Mouse (Mus musculus) embryo, embryonic 11 days (tissue): ENCODE data around the gene Pde11a.

Experiments used
- DNase-seq: peaks from one replicate; pipeline ENCODE4 v3.0.0-alpha.2; 2015

Gene Pde11a

DNA sequence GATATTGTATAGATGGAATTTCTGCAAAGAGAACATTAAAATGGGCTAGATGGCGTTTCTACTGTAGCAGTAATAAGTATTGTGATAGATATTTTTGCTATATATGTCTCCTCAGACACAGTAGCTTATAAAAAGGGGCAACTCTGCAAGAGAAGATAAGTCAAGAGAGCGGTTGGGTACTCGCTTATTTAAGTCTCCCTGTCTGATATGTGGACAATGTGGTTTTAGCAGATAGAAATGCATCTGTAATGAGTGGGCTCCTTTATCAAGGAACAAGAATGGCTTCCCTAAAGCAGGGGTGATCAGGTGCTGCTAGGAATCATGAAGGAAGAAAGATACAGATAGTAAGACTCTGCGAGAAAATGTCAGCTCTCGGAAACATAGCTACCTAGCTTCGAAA, 18.2 kb downstream of the Pde11a start:
- DNase-seq, result no peak

DNA sequence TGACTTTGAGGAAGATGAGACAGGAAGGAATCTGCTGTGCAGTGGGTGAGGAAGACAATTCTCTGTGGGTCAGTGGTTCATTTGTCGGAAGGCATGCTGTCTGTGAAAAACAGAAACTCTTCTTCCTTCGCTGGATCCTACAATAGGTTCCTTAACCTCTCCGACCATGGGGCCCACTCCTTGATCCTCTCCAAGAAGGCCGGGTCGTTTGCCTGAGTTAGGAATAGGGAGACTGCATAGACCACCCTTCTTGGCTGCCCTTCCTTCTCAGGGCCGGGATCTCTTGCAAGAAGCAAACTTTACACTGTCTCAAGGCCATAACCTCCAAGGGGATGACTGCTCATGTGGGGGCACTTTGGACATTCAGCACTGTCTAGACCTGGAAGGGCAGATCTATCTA, 19.3 kb downstream of the Pde11a start:
- no peak for DNase-seq

DNA sequence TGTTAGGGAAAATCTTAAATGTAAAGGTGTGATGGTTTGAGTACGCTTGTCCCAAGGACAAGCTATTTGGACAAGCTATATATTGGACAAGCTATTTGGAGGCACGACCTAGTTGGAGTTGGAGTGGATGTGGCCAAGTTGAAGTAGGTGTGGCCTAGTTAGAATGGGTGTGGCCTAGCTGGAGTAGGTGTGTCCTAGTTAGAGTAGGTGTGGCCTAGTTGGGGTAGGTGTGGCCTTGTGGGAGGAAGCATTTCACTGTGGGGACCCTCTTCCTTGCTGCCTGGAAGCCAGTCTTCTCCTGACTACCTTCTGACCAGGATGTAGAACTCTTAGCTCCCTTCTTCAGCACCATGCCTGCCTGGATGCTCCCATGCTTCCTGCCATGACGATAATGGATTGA, 50.9 kb downstream of the Pde11a start:
- DNase-seq, result no peak

DNA sequence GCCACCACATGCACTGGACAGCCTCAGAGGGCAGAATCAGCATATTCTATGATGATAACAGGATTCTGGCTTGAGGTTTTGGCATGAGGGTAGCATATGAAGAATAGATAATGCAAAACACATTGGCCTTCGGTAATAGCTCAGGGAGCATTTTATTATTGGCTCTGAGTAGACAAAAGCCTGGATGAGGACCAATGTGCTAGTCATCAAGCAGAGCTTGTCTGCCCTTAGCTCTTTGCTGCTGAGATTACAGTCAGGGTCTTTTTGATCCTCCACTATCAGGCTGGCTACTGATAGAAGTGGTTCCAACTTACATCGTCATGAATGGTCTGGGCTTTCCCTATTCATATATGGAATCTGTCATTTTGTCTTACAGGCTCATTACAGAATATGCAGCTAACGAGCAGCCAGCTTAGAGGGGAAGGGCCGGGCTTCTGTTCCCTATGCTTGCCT, 52.3 kb downstream of the Pde11a start:
- no peak for DNase-seq

DNA sequence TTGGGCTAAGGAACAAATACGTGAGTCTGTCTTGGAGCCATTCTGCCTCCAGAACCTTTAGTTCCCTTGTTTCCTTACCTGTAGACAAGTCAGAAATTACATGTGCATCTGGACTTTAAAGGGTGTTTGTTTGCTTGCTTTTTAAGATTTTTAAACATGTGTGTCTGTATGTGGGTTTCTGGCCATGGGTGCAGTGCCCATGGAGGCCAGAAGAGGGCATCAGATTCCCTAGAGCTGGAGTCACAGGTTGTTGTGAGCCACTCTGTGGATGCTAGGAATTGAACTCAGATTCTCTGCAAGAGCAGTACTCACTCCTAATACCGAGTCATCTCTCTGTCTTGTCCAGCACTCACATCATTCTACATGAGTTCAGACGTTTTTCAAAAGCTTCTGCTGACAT, 53.4 kb downstream of the Pde11a start:
- no peak for DNase-seq

DNA sequence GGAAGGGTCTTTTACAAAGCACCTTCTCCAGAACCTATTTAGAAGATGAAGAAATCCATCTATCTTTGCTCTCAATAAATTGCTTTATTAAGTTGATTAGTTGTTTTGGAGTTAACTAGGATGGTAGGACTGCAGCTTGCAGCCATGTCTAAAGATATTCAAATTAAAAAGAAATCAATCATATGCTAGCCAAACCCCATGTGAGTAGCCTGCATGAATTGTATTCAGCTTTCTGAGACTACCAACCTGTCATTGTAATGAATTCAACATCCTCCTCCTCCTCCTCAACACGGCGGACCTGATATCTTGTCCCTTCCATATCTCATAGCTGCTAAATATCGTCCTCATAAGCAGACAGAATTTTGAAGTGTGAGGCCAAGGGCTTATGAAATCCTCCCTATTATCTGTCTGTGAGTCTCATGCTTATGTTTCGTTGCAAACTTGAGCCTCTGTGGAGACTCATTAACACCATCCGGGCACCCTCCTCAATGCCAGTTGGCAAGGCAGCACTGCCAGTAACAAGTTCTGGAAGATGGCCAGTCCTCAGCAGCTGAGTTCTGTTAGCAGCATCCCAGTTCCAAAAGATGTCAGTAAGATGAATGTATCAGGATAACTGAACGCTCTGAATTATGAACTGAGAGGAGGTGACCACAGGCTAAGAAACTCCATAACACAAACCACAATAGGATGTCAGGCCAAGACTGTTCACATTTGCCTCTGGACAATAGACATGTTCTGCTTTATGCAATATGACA, 55.0 kb downstream of the Pde11a start:
- DNase-seq, result no peak

DNA sequence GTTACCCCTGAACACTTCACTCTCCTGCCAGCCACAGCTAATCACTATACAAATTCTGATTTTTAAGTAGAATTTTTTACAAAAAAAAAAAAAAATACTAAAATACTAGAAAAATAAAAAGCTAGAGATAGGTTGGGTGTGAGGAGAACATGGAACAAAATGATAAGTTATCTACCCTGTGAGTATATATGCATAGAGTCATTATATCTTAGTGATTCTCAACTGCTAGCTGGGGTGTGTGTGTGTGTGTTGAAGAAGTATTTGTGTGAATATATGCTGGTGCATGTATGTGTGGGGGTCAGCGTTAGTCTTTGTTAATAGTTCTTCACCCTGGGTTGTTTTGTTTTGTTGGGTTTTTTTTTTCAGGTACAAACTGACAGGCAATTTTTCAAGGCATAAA, 69.1 kb downstream of the Pde11a start:
- DNase-seq, result no peak

DNA sequence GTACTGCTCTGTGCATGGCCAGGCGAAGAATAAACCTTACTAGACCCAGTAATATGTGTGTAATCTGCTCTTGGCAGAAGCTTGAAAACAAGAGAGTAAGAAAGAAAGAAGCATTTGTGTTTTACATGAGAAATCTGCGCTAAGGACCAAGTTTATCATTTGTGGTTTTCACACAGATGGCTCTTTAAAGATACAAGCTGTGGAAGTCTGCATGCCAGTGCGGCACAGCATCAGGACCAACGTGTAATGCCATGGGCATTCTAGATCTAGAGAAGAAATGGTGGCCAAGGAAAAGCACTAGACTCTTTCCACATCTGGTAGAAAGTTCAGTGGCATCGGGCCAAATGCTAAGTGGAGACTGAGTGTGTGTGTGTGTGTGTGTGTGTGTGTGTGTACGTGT, 71.2 kb downstream of the Pde11a start:
- DNase-seq, result no peak

DNA sequence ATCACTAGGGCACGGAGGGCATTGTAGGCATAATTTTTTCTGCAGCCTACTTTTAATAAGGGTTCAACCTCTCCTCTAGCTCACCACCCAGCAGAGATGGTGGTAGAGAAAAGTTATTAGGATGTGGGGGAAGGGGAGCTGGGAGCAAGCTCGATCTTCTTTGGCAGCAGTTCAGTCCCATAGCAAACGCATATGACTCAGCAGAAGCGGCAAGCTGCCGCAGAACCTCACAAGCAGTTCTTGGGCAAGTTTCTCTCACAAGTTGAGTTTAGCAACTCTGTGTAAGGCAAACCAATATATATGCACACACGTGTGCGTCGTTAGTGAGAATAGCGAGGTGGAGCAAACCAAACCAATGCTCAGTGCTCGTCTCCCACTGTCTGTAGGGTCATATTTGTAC, 72.0 kb downstream of the Pde11a start:
- no peak for DNase-seq

DNA sequence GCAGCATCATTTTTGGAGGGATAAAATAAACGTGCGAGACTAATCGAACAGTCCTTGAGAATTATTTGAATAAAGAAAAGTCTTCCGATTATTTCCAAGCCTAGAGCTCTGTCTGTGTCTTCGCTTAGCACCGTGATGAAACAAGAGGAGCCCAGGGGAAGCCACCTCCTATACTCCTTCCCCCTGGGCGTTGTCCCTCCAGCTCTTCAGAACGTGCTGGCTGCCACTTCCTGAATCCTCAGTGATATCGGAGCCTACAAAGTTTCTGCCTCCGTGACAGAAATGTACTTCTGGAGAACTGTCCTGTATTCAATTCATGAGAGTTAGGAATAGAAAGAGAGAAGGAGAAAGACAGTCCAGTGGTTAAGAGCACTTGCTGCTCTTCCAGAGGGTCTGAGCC, 74.3 kb downstream of the Pde11a start:
- DNase-seq, result no peak

DNA sequence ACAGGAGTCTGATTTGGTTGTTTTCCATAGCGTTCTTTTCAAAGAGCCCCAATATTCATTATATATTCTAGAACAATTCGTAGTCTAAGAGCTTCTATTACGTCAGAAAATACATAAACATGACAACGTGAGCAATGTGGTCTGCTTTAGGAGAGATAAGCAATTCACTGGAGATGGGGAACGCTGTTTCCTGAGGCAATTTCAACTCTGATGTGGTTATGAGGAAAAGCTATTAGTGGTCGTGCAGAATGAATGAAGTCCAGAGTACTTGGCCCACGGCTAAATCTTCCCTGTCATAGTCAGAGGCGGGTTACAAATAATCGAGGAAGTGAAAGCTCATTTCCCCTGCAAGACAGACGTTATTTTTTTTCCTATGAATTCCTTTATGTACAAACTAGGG, 75.9 kb downstream of the Pde11a start:
- no peak for DNase-seq

DNA sequence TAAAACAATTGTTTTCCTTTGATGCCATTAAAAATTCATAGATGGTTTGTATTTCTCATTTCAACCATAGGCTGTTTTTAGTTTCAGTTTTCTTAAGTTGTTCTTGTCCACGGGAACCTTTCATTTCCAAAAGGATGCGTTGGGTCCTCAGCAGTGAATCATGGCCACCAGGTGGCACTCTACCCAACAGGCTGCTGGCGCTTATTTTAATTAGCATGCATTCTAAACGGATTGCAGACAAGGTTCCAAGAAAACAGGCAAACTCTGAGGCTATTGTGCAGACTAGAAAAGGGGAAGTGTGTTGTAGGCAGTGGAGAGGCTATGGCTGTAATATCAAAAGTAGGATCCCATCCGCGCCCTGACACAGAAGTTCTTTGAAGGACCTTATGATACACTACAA, 83.7 kb downstream of the Pde11a start:
- peak; percentile 69 for DNase-seq

DNA sequence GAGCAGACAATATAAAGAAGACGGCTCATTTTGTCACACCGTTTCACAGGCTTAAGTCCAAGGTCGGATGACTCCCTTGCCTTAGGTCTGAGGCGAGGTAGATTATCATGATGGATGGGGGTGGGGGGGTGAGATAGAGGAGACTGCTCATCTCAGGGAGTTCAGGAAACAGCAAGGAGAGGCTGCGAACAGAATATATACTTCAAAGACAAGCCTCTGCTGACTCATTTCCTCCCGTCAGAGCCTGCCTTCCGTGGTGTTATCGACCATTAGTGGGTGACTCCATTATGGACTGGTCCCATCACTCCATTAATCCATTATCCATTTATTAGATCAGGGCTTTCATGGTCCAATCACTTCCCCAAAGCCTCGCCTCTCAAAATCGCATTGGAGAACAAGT, 87.2 kb downstream of the Pde11a start:
- DNase-seq, result no peak

DNA sequence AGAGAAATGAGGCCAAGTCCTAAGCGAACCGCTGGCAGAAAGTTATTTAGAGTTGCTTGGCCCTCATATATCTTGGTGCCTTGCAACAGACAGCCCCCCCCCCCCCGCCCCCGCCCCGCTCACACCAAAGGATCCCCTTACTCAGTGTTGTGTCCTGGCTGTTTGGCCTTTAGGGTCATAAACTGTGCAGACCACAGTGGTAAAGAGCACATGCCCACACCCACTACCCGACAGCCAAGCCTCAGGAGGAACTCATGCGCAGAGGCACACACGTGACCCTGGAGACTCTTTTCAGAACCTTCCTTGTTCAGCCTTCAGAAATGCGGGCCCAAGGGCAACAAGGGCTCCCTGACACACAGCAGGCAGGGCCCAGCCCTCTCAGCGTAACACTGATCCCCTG, 90.3 kb downstream of the Pde11a start:
- DNase-seq, result peak; percentile 13

DNA sequence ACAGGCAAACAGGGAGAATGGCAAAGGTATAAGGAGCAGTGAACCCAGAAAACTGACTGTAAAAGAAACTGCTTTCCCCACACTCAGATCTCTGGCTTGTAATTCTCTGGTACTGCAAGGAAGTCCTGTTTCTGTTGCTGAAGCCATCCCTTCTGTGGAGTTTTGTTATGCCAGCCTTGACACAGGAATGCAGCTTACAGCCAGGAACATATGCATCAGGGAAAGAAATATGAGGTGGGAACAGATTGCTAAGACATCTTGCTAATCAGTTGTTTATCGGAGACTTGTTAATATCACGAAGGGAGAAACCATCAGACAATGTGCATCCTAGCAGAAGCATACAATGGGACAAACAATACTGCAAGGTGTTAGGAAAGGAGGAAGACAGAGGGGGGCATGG, 99.4 kb downstream of the Pde11a start:
- no peak for DNase-seq

DNA sequence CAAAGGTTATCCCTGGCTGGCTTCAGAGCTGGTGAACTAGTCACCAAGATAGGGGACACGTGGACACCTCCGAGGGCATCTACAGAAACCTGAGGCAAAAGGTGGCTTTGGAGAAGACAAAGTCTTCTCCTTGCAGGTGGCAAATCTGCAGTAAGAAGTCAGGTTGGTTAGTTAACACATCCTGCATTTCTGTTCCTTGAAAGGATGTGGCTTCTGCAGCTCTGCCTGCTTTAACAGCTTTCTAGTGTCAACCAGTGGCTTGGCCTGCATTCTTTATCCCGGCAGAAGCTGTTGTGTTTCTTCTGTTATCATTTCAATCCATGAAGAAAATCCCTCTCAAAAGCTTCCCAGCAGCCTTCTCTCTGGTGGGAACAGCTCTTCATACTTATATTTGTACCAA, 100.1 kb downstream of the Pde11a start:
- DNase-seq, result no peak

DNA sequence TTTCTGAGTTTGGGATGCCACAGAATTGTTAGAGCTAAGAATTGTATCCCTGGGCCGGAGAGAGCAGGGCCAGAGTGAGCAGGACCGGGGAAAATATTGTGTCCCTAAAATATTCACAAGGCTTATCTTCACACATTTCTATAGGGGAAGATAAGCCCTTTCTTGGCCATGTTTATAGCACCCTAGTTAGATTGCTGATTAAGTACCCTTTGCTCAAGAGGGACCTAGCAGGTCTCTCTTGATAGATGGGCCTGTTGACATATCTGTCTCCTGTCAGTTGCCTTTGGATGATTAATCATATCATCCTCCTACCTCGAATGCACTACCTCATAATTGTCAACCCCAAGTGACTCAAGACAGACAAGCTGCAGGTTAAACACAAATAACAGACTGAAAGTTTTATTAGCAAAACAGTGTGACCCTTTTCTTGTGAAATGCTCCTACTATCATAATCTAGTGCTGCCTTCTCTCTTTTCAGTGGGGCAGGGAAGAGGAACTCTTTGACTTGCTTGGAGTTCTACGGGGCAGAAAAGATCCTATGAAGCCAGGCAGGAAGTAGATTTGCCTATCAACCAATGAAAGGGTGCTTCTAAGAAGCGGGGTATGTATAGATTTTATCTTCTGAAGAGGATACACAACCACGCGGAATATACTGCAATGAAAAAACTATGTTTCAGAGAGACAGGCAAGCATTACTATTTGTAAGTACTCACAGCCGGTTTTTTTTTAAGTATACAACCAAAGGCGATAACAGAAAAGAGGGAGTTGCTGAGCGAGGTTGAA, 100.7 kb downstream of the Pde11a start:
- DNase-seq, result no peak

DNA sequence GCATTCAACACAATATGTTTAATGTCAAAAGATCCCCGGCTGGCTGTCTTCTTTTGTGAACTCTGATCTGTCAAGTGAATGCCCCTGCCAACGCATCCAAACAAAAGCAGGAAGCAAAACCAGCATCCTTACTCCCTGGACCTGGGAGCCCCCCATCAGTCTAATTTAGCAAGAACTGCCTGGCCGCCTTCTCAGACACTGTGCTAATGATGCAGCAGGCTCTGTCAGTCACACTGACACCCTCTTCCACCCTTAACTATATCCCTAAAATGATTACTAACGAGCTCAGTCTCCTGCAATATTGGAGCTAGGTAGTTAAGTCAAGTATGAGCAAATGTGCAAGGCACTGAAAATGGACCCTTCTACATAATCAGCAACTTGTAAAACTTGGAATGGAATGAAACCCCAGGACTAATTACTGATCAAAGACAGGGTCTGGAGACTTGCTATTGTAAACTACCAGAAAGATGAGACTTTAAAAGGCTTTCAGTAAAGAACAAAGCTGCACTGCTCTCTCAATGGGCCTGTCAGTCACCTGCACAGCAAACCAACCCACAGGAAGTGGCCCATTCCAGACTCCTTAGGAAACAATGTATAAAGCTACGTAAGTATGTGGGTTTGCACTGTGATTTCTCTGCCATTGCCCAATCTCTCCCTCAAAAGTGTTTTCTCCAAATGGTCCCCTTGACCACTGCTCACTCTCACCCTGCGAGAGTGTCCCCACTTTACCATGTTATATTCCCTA, 118.0 kb downstream of the Pde11a start:
- DNase-seq, result no peak

DNA sequence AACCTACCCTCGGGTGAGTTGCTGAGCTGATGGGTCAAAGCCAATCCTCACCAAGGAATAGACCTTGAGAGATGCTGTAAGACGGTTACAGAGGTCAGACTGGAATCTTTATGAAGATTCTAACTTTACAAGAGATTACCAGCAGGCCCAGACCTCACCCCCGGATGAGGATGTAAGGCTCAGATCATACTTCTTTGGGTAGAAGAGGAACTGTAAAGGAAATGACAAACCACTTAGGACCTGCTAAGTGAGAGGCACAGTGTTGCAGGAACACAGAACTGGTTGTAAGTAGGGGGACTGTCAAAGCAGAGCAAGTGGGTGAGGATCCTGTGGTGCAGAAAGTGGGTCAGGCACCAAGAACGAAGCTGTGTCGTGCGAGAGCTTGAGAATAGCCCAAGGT, 119.0 kb downstream of the Pde11a start:
- DNase-seq, result no peak

DNA sequence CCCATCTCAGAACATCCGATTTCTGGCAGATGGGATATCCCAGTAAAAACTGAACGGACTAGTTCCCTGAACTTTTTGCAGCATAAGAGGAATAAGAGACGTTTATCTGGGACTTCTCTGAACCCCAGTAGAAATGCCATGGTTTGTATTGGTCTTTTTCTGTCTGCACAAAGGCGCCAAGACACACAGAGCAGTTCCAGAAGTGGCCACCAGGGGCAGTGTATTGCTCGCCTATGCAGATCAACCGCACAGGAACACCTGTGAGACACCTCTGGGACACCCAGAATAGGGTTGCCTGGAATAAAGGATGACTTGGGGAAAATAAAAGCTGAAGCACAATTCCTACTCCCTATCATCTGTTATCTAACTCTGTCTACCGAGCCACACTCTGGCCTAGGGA, 122.4 kb downstream of the Pde11a start:
- peak; percentile 55 for DNase-seq

DNA sequence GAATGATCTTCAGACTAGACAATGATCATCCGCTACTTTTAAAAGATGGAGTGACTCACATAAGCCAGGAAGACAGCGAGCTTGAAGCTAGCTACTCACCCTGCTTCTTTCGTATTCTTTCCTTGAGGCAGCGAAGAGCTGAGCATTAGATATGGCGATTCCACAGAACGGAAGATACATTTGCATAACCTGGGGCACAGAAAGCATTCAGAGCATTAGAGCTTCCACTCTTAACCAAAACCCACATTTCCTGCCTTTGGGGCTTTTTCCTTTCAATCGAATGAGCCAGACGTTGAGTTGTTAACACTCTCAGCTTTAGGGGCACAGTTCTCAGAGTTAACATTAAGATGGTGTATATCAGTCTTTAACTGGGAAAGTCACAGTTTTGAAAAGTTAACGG, 123.4 kb downstream of the Pde11a start:
- no peak for DNase-seq

DNA sequence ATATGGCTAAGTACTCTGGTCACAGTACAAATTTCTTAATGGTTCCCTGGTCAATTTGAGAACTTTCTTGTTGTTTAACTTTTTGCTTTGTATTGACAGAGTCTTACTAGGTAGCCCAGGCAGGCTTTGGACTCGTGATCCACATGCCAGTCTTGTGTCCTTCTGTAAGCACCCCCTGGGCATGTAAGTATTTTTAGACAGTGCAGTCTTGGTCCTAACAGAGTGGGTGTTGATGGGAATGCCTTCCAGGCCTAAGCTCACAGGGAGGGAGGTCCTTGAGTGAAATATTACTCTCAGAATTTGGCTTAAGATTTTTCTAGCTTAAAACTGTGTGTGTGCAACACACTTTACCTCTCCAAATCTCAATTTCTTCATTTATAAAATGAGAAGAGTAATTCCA, 153.4 kb downstream of the Pde11a start:
- no peak for DNase-seq

DNA sequence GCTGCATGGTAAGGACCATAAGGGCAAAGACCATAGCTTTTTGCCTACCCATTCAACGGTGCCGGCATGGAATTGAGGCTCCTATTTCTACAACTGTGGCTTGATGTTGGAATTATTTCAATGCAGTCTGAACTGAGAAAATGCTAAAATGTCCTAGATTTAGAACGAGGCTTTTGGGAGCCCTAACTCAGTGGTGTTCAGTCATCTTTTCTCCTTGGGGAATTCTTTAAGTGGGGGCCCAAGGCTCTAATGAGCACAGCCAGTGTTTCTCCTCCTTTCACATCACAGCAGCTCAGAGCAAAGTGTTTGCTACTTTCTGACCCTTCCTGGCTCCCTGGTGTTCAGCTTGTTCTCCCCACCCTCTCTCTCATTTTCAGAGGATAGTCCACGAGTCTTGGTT, 175.8 kb downstream of the Pde11a start:
- no peak for DNase-seq

DNA sequence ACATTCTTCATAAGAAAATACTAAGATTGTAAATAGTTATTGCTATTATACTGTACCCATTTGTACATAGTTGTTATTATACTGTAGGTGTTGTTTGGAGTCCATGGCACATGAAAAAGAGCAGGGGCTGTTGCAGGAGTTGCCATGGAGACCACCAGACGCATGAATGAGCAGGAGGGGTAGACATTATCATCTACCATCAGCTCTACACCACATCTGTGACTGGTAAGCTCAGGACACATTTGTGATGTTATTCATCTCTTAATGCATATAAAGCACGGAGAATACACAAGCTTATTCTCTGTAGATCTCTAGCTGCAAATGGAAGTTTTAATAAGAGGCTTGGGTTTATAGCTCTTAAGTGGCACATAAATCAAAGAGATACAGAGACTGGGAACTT, 179.6 kb downstream of the Pde11a start:
- no peak for DNase-seq
